Mouse (Mus musculus) macrophage (primary cell): ENCODE measurements around the gene Pogz. TPM values are rescaled to one million over a fixed set of nuclear protein-coding genes. Genes with fewer than 3 reads are reported as not detected.
"Not testable (repeated sequence)": the region's sequence is repeated elsewhere in the genome, so short reads cannot be mapped to it uniquely, and the experiment has no call there.

Source experiments
- H3K27ac ChIP-seq: fragments of 350-480 bp; formaldehyde crosslinking; 2 replicates; pipeline ENCODE4 v1.9.0; 2021
- H3K36me3 ChIP-seq: fragments of 350-480 bp; formaldehyde crosslinking; 2 replicates; pipeline ENCODE4 v1.9.0; 2021; ENCODE audit errors: inconsistent target
- H3K4me3 ChIP-seq: fragments of 350-480 bp; formaldehyde crosslinking; 2 replicates; pipeline ENCODE4 v1.9.0; 2021; ENCODE audit errors: inconsistent target
- H3K79me2 ChIP-seq: fragments of 350-480 bp; formaldehyde crosslinking; 2 replicates; pipeline ENCODE4 v1.9.0; 2021; ENCODE audit errors: inconsistent target
- WGBS: methylation state at CpG from one replicate; pipeline ENCODE4 v1.1.7; 2026; ENCODE audit warnings: inconsistent platforms; ENCODE audit not compliant: missing documents; 5-methylcytosine and 5-hydroxymethylcytosine counted together
- polyA plus RNA-seq: library from polyadenylated mRNA; stranded (reverse); fragments of 250-400 nt; gene quantifications from 3 replicates; pipeline ENCODE4 v1.2.4, GENCODE M21; 2018; ENCODE audit warnings: inconsistent platforms

The Pogz gene
- polyA plus RNA-seq, 1 experiment from 2014 or later, result 13.2 TPM

DNA sequence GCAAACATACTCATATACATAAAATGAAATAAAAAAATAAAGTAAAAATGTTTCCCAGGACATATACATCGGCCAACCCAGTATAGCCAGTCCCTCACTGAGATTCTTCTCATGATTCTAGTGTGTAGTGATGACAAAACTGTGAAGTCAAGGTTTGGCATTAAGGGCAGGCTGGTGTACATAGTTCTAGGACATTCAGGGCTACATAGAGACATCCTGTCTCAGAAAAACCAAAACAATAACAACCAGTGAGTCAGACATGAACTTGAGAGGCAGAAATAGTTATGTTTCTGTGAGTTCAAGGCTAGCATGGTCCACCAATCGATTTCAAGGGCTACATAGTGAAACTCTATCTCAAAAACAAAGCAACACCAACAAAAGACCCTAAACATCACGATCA is 14.8 kb downstream of the Pogz start:
- H3K4me3 ChIP-seq, result no peak overlapping the region
- peaks cover 33% of the 10 kb centered on the region for H3K36me3 ChIP-seq
- H3K27ac ChIP-seq, result no peak overlapping the region
- WGBS, result 83% methylated on average over 3 of the region's 3 CpGs
- H3K79me2 ChIP-seq, result peaks cover 96% of the 10 kb centered on the region

DNA sequence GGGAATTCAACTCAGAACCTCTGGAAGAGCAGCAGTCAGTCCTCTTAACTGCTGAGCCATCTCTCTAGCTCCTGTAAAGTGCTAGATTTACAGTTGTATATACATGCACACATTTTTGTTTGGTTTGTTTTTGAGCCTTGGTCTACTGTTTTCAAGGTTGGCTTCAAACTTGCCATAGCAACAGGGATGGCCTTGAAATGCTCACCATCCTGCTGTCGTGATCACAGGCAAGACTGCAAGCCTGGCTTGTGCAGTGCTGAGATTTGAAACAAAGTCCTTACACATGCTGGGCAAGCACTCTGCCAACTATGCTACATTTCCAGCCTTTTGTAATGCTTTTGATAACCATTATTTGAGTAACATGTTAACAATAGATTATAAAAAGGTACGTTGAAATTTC is 22.1 kb downstream of the Pogz start:
- Histone ChIP-seq H3K79me2 (peaks cover 39% of the 10 kb centered on the region; the same call in 1 of the 2 replicates), H3K27ac (no peak overlapping the region), H3K4me3 (no peak overlapping the region), H3K36me3 (peaks cover 68% of the 10 kb centered on the region)
- WGBS, result 100% methylated on average over 2 of the region's 2 CpGs

- Histone ChIP-seq H3K36me3 (peaks cover 58% of the 10 kb centered on the region), H3K27ac (no peak overlapping the region), H3K79me2 (no peaks in the 10 kb centered on the region), H3K4me3 (no peak overlapping the region)
- 100% methylated on average over 3 of the region's 3 CpGs for WGBS
Observed at GRCm38 (mm10) chr3:94869011-94869410, 31.6 kb downstream of the Pogz start.

GRCm38 (mm10) chr3:94878618-94879017 is 41.3 kb downstream of the Pogz start:
- H3K4me3 ChIP-seq, result no peak overlapping the region
- no peak overlapping the region for H3K27ac ChIP-seq
- peaks cover 64% of the 10 kb centered on the region for H3K36me3 ChIP-seq
- 91% methylated on average over 6 of the region's 6 CpGs for WGBS
- H3K79me2 ChIP-seq, result no peaks in the 10 kb centered on the region

DNA sequence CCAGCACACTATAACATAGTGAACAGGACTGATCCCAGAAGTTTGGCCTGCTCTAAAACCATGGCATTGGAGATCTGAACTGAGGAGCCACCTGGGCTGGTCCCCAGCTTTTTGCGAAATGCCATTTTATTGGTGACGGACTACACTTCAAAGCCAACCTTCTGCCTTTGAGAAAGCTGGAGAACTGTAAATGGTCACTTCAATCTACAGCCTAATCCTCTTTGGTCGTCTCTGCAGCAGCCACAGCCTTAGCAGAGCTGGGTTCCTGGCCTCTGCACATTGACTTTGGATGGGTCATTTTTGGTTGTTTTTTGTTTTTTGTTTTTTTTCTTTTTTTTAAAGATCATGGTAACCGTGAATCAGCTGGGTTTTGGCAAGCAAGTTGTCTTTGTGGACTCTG is 44.5 kb downstream of the Pogz start:
- Histone ChIP-seq H3K79me2 (peaks cover 18% of the 10 kb centered on the region), H3K27ac (no peak overlapping the region), H3K36me3 (peaks cover 58% of the 10 kb centered on the region), H3K4me3 (no peak overlapping the region)
- WGBS, result 86% methylated on average over 4 of the region's 4 CpGs

- Histone ChIP-seq H3K79me2 (peaks cover 18% of the 10 kb centered on the region), H3K36me3 (peaks cover 51% of the 10 kb centered on the region), H3K4me3 (no peak overlapping the region), H3K27ac (no peak overlapping the region)
- 91% methylated on average over 3 of the region's 3 CpGs for WGBS
Observed at GRCm38 (mm10) chr3:94882579-94882978, 45.2 kb downstream of the Pogz start.

DNA sequence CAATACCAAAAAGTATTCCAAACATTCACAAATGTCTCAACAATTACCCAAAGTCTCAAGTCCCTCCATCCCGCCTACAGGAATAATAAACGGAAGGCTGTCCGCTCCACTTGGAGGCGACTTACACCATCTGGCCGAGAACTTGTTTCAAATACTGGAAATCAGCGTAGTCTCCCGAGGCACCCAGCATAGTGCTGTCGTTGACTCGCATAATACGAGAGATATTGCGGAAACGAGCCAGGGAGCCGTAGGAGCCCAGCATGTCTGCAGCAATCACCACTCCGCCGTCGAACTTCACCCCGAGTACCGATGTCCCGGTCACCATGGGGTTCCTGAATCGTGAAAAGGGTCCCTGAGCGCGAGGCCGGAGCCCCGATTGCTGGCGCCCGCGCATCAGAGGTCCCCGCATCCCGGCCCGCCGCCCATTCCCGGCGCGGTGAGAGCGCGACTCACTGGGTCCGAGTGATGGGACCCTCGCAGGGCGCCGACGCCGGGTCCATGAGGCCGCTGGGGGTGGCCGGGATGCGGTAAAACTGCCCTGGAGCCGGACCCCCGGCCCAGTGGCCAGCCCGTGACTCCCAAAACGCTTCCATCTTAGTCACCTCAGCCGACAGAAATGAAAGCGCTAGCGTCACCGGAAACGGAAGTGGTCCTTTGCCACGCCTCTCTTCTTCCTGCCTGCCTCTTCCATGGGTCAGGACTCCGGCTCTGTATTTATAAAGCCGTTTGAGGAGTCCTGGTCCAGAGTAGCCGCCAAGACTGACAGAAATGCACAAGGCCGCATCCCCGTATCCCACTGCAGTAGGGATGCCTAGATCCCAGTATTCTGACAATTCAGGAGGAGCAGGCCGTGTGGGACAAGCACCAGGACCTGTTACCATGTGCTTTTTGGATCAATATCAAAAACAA is 49.2 kb downstream of the Pogz start, which contains the start of gene Psmb4:
TSS of gene Psmb4 (minus strand) at position 646 of the 909 bp plus-strand sequence.
- Histone ChIP-seq H3K36me3 (peaks cover 26% of the 10 kb centered on the region; the same call in 1 of the 2 replicates), H3K27ac (peak within 1 kb of the TSS; percentile 59), H3K4me3 (peak within 1 kb of the TSS; percentile 97), H3K79me2 (peaks cover 18% of the 10 kb centered on the region)
- WGBS, result under 1% methylated on average over 61 of the region's 61 CpGs

DNA sequence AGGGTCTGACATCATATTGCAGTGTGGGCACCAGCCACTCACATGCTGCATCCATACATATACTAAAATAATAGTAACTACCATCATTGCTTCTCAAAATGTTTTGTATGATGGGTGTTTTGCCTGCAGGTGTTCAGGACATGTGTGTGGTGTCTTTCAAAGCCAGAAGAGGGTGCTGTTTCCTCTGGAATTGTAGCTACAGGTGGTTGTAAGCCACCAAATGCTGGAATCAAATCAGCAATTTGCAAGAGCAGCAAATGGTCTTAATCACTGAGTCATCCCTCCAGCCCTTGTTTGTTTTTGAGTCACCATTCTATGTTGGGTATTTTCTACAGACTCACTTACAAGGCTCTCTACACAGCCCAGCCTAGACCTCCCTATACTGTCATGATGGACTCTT is 51.2 kb downstream of the Pogz start:
- H3K36me3 ChIP-seq, result peaks cover 20% of the 10 kb centered on the region; the same call in 1 of the 2 replicates
- H3K4me3 ChIP-seq, result no peak overlapping the region
- H3K79me2 ChIP-seq, result peaks cover 18% of the 10 kb centered on the region
- no peak overlapping the region for H3K27ac ChIP-seq

GRCm38 (mm10) chr3:94894076-94894475 is 56.7 kb downstream of the Pogz start:
- Histone ChIP-seq H3K79me2 (no peaks in the 10 kb centered on the region), H3K4me3 (no peak overlapping the region), H3K27ac (no peak overlapping the region), H3K36me3 (no peaks in the 10 kb centered on the region)
- 82% methylated on average over 3 of the region's 3 CpGs for WGBS

DNA sequence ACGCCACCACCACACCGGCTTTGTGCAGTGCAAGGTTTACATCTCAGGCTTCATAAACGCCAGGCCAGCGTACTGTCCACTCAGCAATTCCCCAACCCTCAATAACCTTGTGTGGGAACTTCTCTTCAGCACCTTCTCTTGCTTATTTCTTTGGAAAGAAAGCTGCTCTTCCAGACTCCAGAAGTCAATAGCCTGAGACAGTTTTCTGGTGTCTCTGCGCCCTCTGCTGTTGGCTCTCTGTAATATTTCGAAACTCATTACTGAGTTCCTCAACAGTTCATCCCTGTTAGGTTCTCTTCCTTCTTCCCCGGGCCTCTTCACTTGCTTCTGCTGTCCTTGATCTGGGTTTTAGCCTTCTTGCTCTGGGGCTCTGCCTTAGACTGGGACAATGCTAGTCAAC is 65.4 kb downstream of the Pogz start:
- Histone ChIP-seq H3K36me3 (no peaks in the 10 kb centered on the region), H3K27ac (no peak overlapping the region), H3K4me3 (no peak overlapping the region), H3K79me2 (no peaks in the 10 kb centered on the region)
- WGBS, result 24% methylated on average over 7 of the region's 7 CpGs

GRCm38 (mm10) chr3:94904759-94905158 is 67.4 kb downstream of the Pogz start:
- H3K4me3 ChIP-seq, H3K27ac ChIP-seq, H3K79me2 ChIP-seq, H3K36me3 ChIP-seq: not testable (repeated sequence)
- WGBS, result 78% methylated on average over 3 of the region's 3 CpGs

GRCm38 (mm10) chr3:94906482-94906881 is 69.1 kb downstream of the Pogz start:
- 47% methylated on average over 1 of the region's 1 CpGs for WGBS
- Histone ChIP-seq H3K79me2 (no peaks in the 10 kb centered on the region), H3K36me3 (no peaks in the 10 kb centered on the region), H3K27ac (no peak overlapping the region), H3K4me3 (no peak overlapping the region)

DNA sequence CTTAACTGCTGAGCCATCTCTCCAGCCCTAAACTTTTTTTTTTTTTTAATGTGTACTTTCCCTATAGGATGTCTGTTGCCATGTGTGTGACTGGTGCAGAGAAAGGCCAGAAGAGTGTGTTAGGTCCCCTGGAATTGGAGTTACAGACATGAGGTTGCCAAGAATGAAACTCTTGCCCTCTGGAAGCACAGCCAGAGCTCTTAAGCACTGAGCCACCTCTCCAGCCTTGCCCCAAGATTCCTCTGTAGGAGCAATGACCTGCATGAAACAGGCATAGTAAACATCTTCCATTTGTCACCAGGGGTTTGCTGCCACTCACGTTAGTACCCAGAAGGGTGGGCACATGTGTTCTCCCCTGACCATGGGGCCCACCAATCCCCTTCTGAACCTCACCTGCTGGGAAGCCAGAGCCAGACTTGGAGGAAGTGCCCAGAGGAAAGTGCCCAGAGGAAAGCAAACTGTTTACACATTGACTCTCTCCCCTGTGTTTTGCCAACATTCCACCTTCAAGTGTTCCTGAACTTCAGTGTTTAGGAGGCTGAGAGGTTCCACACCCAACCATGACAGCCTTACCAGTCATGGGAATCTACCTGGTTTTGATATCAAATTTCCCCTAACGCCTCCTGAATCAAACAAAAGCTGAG is 73.8 kb downstream of the Pogz start:
- H3K79me2 ChIP-seq, result no peaks in the 10 kb centered on the region
- no peak overlapping the region for H3K4me3 ChIP-seq
- WGBS, result 66% methylated on average over 2 of the region's 2 CpGs
- H3K36me3 ChIP-seq, result no peaks in the 10 kb centered on the region
- no peak overlapping the region for H3K27ac ChIP-seq

DNA sequence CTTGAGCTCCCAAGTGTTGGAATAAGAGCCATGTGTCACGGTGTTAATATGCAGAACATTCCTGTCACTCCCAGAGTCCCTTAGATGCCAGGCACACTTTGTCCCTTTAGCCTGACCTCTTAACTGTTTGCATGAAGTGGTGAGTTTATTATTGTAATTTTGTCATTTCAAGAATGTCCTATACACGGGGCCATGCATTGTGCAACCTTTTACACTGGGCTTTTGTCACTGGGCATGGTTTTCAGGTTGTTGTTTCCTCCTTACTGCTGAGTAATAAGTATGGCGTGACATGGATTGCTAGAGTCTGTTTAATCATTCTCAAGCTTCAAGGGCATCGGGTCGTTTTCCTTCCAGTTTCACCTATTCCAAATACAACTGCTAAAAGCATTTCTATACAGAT is 76.4 kb downstream of the Pogz start:
- Histone ChIP-seq H3K4me3 (no peak overlapping the region), H3K36me3 (no peaks in the 10 kb centered on the region), H3K27ac (no peak overlapping the region)

More for the DNA sequence above, 76.4 kb downstream of the Pogz start:
- WGBS, result 65% methylated on average over 5 of the region's 5 CpGs
- no peaks in the 10 kb centered on the region for H3K79me2 ChIP-seq
